Mouse (Mus musculus): ENCODE measurements around the gene Stx16. TPM values are rescaled to one million over a fixed set of nuclear protein-coding genes. Genes with fewer than 3 reads are reported as not detected.

Stx16 gene
- 10 to 100 TPM; 36.0 to 37.3 TPM for total RNA-seq (2021)

GRCm38 (mm10) chr2:174075673-174076432 lies at the start of gene Stx16:
Gene Stx16 (plus strand): TSS chr2:174076308.
- intact Hi-C loops (cut with DNase I): loop anchor here (2.0 to 5.0 kb wide), 2 partner anchors 219 to 489 kb away; no protein-coding TSS in a partner anchor

GRCm38 (mm10) chr2:174026406-174026805 lies 49.7 kb upstream of the Stx16 start:
- intact Hi-C loops (cut with DNase I): no loop called here
- no peak for DNase-seq (ENCODE audit: extremely low spot score in 1 of 2, low spot score in 2 of 2)

More at GRCm38 (mm10) chr2:174075673-174076432, at the start of gene Stx16:
- peak; percentile 81 to 94 for DNase-seq (ENCODE audit: extremely low spot score in 1 of 2, low spot score in 2 of 2)

- no peak for DNase-seq (ENCODE audit: extremely low spot score in 1 of 2, low spot score in 2 of 2)
- intact Hi-C loops (cut with DNase I): no loop called here
Observed at GRCm38 (mm10) chr2:174033257-174033800, 42.8 kb upstream of the Stx16 start.

- intact Hi-C loops (cut with DNase I): no loop called here
- DNase-seq (ENCODE audit: extremely low spot score in 1 of 2, low spot score in 2 of 2): no peak
Observed at GRCm38 (mm10) chr2:174047656-174048055, 28.5 kb upstream of the Stx16 start.

GRCm38 (mm10) chr2:174049481-174050338 lies 26.4 kb upstream of the Stx16 start:
- DNase-seq (ENCODE audit: extremely low spot score in 1 of 2, low spot score in 2 of 2): no peak
- intact Hi-C loops (cut with DNase I): no loop called here

DNA sequence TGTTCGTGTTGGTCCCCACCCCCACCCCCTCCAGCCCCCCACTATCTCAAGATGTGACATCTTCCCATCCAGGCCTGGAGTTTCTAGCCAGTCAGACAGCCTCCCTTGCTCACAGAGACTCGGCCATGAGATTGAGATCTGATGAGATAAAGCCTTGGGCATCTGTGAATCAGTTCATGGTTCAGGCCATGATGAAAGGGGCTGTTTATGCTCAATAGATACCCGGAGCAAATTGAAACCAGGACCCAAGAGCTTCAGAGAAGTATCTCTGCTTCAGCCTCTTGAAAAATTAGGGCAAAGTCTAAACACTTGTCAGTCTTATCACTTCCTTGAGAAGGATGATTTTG lies 25.8 kb upstream of the Stx16 start:
- no peak for DNase-seq (ENCODE audit: extremely low spot score in 1 of 2, low spot score in 2 of 2)
- intact Hi-C loops (cut with DNase I): no loop called here

- intact Hi-C loops (cut with DNase I): no loop called here
- DNase-seq (ENCODE audit: extremely low spot score in 1 of 2, low spot score in 2 of 2): no peak
Observed at GRCm38 (mm10) chr2:174051081-174051481, 25.0 kb upstream of the Stx16 start.

GRCm38 (mm10) chr2:174054496-174054895 lies 21.6 kb upstream of the Stx16 start:
- no peak for DNase-seq (ENCODE audit: extremely low spot score in 1 of 2, low spot score in 2 of 2)
- intact Hi-C loops (cut with DNase I): no loop called here

DNA sequence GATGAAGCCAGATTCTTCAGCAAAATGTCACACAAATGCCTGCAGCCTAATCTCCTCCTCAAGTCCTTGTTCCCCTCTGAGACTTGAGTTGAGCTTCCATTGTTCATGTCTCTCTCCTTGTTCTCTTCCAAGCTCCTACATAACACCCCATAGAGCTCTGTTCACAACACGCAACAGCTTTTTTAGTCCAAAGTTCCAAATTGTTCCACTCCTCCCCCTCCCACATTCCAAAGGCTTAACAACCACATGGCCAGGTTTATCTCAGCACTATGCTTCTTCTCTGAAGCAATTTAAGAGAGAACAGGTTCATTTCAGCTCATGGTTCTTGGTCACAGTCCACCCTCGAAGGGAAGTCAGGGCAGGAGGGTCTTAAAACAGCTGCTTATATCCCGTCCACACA lies 18.4 kb upstream of the Stx16 start:
- intact Hi-C loops (cut with DNase I): no loop called here
- no peak for DNase-seq (ENCODE audit: extremely low spot score in 1 of 2, low spot score in 2 of 2)

GRCm38 (mm10) chr2:174058316-174058939 lies 17.7 kb upstream of the Stx16 start:
- intact Hi-C loops (cut with DNase I): no loop called here
- DNase-seq (ENCODE audit: extremely low spot score in 1 of 2, low spot score in 2 of 2): no peak

GRCm38 (mm10) chr2:174059591-174060385 lies 16.3 kb upstream of the Stx16 start:
- intact Hi-C loops (cut with DNase I): no loop called here
- no peak for DNase-seq (ENCODE audit: extremely low spot score in 1 of 2, low spot score in 2 of 2)

DNA sequence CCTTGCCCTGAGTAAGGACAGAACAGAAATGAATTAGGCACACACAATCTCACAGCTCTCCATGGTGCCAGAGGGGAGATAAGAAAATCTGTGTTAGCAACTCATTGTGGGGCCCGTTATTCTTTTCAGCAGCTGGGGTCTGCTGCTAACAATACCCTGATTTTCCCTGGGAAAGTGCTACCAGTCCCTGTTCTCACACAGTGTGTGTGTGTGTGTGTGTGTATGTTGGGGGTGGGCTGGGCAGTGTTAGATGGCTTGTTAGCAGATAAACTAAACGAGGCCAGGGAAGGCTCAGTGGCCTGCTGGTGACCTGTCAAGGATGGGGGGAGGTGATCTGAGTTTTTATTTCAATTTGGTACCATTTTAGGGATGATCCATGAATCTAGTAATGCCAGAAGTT lies 14.9 kb upstream of the Stx16 start:
- intact Hi-C loops (cut with DNase I): no loop called here

GRCm38 (mm10) chr2:174063074-174063473 lies 13.0 kb upstream of the Stx16 start:
- peak in 1 of 2 experiments; percentile 57 for DNase-seq (ENCODE audit: extremely low spot score in 1 of 2, low spot score in 2 of 2)
- intact Hi-C loops (cut with DNase I): no loop called here

More for the DNA sequence above, 14.9 kb upstream of the Stx16 start:
- DNase-seq (ENCODE audit: extremely low spot score in 1 of 2, low spot score in 2 of 2): no peak

GRCm38 (mm10) chr2:174063527-174064211 lies 12.4 kb upstream of the Stx16 start:
- intact Hi-C loops (cut with DNase I): no loop called here
- DNase-seq (ENCODE audit: extremely low spot score in 1 of 2, low spot score in 2 of 2): peak in 1 of 2 experiments; percentile 21

- no peak for DNase-seq (ENCODE audit: extremely low spot score in 1 of 2, low spot score in 2 of 2)
- intact Hi-C loops (cut with DNase I): no loop called here
Observed at GRCm38 (mm10) chr2:174067793-174068419, 8.2 kb upstream of the Stx16 start.

DNA sequence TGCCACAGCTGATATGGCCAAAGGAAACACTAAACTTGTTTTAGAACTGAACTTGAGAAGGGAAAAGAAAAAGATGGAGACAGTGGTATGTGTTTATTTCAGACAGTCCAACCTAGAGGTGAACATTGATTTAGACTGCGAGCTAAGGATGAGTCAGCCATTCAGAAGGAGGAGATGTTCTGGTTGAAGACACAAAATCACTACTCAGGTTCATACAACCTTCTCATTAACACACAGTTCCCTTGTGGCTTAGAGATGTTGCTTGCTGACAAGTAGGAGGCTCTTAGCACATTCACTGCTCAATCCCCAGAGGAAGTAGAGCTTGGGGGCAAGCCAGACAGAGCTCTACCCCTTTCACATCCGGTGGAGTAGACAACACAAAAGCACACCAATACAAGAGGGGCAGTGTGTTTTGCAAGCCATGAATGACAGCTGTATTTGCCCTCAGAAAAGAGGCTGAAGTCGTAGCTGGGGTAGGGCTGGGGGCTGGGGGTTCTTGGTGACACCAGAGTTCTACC lies 6.5 kb upstream of the Stx16 start:
- intact Hi-C loops (cut with DNase I): no loop called here
- DNase-seq (ENCODE audit: extremely low spot score in 1 of 2, low spot score in 2 of 2): no peak

GRCm38 (mm10) chr2:174071406-174071805 lies 4.7 kb upstream of the Stx16 start:
- intact Hi-C loops (cut with DNase I): no loop called here
- no peak for DNase-seq (ENCODE audit: extremely low spot score in 1 of 2, low spot score in 2 of 2)
